Mouse (Mus musculus) thymus, postnatal 36 days (tissue): ENCODE data around the gene Osmr.

Source experiments
- DNase-seq, 2 experiments: peaks; one replicate each; pipeline ENCODE4 v3.0.0; 2022; ENCODE audit warnings: mixed read lengths in 2 of 2

The Osmr gene

DNA sequence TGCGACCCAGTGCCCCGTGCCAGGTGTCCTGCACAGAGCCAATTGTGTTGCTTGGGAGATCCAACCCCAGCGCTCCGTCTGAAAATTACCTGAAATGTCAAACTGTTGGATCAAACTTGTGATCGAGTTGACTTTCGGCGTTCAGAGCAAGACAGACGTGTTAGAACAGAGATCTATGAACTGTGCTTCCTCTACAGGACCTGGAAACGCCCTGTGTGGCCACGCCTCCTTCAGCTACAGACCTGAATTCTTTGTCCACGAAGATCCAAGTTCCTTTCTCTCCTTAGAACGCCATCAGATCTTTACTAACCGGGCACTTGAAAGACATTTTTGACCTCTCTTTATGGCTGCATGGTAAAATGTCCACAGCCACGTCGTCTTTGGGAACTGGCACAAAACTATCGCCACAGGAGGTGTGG, at the start of gene Osmr:
Gene Osmr, minus strand, starts transcription at position 369 of the 419 bp plus-strand sequence.
- DNase-seq, result no peak

DNA sequence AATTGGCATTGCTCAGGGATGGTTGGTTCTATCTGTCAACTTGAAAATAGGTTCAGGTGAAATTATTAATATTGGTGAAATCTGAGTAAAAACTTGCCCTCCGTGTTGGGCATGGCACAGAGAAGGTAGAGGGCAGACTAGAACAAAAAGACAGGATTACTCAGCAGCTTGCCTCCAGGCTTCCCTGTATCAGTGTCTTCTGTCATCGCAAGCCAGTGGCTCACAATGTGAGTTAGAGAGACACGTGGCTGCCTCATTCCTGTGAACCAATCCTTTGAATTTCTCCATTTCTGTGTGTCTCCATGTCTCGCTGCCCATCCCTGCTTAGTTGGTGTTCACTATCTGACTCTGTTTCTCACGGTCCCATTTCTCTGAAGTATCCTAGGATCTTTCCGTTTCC, 44.6 kb upstream of the Osmr start:
- DNase-seq, result no peak

DNA sequence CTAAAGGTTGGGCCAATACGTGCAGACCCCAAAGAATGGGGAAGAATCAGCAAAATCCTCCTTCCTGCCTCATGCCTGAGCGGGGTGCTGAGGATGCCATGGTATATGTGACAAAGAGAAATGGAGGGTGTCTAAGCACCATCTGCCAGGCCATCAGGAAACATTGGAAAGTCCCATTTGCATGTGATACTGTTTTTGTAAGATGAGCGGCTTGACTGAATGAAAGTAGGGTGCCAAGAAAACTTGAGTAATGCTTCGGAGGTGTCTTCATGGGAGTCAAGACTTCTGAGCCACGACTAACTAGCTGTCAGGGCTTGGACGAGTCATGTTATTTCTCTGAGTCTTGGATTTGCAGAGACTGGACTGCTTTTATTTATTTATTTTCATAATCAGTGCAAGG, 39.4 kb upstream of the Osmr start:
- no peak for DNase-seq

DNA sequence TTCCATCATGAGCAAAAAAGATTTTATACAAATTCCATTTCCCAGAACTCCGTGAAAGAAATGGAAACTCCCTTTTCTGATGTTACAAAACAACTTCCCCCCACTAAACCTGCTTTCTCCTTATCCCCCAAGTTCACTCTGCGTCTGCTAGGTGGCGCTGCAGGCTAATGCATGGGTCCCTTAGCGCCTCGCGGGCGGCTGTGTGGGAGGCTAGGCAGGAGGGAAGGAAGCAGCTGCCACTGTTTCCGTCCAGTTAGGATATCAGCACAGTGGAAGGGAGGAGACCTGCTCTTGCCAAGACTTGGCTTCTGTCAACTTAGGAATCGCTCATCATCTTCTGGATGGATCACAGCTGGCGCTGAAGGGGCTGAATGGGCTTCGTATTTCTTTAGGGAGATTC, 34.9 kb upstream of the Osmr start:
- peak; percentile 58 to 70 for DNase-seq

DNA sequence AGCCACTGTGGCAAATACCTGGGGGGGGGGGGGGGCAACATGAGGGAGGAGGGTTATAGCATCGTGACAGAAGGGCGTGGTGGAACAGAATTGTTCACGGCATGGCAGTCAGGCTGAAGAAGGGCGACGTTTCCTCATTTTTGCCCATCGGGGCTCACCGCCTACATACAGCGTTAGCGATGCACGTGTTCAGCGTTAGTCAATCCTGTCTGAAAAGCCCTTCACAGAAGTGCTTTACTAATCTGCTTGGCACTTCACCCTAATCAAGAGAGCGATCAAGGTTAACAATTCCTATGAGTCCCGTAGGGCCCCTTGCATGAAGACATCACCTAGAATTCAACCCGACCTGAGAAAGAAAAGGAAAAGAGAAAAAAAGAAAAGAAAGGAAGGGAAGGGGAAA, 34.3 kb upstream of the Osmr start:
- DNase-seq, result no peak

DNA sequence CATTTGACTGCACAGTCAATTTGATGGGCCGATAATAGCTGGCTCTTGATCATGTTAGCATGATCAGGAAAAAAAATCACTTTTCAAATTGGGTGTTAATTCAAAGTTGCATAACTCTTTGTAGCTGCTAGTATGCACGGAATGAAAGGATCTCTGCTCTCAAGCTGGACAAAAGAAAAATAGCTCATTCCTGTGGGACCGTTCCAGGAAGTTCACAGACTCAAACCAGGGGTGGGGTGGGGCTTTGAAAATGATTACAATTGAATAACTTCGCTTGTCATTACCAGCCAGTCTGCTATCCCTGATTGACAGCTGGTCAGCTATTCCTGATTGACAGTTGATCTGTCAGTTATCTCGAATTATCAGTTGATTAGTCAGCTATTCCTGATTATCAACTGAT, 33.8 kb upstream of the Osmr start:
- no peak for DNase-seq

DNA sequence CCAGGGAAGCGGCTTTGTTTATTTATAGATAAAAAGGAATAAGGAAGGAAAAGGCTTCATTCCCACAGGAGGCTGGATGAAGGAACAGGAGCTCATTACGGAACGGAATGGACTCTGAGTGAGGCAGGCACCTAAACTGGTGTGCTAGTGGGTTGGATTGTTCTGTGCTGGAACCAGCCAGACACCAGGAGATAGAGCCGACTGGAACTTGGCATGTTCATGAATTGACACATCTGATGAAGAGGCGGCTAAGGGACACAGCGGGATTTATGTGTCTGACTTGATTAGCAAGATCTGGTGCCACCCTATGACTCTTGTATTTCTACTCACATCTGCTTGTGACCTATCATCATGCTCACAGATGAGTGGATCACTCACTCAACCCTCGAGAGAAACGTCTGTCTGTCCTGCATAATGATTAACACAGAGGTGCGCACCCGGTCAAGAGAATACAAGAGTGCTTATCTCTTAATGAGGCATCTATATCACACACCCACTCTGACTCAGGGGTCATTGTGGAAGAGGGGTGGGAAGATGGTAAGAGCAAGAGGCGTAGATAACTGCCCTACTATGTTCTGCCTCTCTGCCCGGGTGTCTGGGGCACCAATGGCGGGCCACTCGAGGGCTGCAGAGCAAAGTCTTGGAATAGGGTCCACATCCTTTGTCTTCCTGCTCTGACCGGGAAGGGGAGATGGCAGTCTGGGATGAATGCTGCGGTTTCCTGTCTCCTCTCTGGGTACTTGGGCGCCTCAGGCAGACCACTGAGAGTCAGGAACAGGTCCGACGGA, 31.7 kb upstream of the Osmr start:
- DNase-seq, result no peak

DNA sequence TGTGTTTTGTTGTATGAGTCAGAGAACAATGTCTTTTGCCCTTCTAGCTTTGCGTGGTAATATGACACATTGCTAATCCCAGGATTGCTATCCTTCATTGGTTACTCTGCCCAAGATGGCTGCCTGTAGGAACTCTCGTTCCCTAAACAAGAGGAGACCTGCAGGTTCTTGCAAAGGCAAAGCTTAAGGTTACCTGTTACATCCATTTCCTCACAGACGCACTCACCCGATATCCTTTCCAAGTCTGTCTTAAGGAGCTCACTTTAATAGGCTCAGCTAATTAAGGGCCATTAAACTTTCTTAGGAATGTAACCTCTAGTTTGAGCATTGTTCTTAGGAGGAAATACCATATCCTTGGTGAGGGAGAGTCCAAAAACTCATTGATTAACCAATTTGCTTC, 31.0 kb upstream of the Osmr start:
- no peak for DNase-seq

DNA sequence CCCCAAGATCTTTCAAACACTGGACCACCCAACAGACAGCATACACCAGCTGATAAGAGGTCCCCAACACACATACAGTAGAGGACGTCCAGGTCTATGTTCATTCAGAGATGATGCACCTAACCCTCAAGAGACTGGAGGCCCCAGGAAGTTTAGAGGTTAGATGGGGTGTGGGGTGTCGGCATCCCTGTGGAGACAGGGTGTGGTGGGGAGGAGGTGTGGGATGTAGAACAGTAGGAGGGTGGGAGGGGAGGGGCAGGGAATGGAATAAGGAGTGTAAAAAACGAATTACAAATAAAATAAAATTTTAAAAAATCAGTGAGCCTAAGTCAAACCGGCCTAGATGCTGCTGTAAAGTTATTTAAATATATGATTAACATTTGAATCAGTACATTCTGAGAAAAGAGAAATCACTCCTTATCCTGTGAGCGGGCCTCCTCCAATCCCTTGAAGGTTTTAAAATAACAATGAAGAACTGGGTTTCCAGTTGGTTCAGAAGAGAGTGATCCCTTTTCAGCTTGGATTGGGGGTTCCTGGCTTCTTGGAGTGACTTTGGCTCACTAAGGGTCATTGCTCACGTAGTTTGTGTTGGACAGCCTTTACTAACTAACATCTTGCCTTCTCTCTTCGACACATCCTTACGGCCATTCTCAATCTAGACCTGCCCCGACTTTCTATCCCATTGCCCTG, 28.7 kb upstream of the Osmr start:
- DNase-seq, result no peak

DNA sequence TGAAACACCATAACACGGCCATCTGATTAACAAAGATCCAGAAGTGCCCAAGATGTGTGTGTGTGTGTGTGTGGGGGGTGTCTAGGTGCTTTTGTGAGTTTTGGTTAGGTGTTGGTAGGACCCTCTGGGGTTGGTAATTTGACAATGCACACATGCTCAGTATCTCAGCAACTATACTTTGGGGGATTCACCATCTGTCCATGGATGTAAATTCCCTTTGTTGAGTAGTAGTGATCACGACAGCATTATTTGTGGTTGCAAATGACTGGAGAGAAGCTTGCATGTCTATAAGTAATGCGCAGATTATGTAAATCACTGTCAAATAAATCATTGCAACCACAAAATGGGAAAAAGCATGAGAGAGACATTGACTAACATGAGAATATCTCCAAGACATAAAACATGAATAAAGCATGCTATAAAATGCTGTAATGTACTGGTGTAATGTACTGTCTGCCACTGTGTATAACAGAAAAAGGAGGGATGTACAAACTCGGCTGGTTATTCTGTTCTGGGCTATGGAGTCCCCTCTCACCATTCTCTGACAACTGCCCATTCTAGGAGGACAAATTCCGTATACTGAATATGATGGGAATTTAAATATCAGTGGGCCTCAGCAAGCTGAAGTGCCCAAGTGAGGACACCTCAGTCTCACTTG, 27.3 kb upstream of the Osmr start:
- DNase-seq, result no peak

DNA sequence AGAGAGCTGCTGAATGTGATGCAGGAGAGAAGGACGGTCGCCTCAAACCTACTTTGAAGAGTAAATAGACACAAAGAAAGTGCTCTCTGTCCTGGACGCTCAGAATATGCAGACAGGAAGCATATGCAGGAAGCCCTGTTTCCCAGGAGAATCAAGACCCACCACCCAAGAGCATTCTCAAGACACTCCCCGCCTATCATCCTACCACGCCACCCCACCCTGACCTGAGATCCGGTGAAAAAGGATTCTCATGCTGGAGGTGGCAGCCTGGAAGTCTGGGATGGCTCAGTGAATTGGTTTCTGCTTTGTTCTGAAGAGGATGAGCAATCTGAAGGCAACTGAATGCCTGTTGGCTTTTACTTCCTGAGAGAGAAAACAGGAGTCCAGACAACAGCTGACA, 26.5 kb upstream of the Osmr start:
- no peak for DNase-seq

DNA sequence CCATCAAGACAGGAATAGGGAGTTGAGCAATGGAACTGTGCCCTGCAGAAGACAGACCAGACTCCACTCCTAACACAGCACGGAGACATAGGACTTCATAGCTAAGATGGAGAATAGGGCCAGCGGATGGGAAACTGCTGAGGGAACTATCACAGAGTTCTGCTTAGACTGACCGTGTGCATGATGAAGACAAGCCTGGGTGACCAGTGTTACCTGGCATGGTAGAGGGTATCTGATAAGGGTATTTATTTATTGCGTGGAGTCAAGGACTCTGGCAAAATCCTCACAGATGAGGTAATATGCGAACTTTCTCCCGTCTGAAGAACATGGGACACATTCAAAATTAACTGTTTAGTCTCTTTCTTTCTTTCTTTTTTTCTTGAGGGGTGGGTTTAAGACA, 9.5 kb upstream of the Osmr start:
- no peak for DNase-seq

DNA sequence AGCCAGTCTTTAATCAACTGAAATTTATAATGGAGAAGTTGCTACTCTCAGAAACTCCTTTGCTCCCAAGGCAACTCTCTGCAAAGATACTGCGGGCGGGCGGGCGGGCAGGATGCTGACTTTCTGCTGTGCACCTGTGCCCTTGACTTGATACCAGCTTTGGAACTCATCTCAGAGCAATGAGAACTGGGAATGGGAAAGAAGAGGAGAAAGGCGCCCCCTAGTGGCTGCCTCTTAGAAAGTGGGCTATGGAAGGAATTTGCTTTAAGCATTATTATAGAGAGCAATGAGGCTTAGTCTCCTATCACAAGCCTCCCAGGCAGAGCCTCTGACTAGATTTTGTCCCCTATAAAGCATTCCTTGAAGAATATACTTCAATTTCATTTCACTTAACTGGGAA, 9.0 kb upstream of the Osmr start:
- peak; percentile 19 to 26 for DNase-seq

DNA sequence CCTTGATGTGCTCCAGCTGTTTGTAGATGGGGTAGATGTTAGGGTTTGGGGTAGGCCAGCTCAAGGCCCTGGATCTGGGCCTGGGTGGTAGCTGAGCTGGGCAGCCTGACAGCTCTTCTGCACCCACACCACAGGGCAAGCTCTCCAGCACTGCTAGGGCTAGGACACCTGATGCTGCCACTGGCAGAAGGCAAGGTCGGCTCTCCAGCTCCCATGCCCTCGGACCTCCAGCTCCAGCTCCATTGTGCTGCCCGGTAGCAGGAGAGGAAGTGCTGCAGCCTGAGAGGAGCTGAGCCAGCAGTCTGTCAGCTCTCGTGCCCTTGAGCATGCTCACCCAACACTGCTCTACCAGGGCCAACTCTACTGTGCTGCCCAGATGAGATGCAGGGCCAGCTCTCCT, 8.3 kb upstream of the Osmr start:
- no peak for DNase-seq

DNA sequence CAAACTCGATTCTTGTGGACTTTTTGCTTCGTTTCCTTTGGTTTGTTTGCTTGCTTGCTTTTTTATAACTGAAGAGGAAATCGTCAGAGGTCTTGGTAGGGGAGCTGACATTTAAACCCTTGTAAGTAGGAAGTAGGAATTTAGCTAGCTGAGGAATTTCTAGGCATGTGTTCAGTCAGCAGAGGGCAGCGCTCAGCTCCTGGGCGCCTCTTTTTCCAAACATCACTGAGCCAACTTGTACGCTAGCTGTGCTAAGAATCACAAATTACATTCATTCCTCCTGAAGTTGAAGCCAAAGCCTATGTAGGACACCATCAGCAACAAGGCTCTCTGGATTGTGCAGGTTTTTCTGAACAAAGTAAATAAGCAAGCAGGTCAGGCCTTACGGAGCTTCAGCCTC, 7.4 kb upstream of the Osmr start:
- DNase-seq, result no peak

DNA sequence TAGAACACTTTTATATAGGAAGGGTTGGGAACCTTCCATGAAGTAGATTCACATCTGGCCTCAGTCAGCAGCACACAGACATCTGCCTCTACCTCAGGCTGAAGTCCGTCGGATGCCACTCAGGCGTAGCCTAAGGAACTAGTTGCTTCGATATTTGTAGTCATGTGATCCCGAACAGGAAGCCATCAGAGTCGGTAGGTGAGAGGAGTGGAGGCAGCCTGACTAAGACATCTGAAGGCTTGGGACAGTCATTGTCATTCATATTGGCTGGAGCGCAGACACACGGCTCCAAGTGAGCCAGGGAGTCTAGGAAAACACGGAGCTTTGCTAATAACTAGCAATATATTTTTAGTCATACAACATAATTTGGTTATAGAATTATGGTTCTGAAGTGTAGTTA, 6.4 kb upstream of the Osmr start:
- no peak for DNase-seq

DNA sequence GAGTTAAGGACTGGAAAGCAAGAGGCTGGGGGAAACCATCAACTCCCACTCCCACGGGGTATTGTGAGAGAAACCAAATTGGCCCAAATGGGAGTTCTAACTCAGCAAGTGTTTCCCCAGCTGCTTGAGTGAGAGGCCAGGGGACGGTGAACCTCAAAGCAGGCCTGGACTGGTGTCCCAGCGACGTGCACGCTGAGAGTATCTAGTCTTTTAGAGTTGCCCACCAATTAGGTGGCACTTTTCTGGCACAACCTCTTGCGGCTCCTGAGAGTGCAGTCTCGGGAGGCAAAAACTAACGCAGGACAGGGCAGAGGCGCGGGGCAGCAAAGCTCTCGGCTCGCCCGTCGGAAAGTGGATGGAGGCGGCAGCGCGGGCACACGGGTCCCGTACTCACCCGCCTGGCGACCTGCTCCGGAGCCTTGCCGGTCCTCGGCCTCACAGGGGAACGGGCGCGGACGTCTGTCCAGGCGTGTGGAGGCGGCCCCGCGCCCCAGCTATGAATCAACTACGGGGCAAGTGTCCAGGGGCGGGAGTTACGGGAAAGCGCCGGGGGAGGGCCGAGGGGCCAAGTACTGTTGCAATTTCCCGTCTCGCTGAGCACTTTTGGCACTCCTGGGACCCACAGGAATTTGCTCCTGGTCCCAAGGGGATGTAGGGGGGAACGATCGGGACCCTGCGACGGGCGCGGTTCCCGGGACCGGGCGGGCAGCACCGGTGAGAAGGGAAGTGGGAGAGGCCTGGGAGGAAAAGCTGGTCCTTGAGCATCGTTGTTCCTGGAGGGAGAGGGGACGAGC, 765 bp downstream of the Osmr start:
- DNase-seq, result no peak

DNA sequence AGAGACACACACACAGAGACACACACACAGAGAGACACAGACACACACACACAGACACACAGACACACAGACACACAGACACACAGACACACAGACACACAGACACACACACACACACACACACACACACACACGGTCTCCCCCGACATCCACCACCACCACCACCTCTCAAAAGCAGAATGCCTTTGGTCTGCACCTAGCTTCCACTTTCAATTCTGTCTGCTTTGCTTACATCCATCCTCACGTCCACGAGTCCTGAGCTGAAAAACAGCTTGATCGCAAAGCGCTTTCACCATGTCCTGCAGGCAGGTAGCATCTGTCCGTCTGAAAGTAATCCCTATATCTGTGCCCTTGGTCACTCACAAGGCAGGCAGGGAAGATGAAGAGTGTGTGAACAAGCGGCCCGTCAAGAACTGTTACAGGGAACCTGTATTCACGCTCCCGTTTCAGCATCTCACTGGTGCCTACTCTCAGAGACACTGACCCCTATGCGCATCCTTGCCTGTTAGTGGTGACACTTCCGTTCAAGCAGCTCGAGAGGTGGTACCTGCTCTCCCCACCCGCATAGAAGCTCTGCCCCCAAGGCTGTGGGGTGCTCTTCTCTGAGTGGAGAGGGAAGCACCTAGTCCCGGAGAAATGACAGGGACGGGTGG, 1.5 kb downstream of the Osmr start:
- DNase-seq, result no peak

DNA sequence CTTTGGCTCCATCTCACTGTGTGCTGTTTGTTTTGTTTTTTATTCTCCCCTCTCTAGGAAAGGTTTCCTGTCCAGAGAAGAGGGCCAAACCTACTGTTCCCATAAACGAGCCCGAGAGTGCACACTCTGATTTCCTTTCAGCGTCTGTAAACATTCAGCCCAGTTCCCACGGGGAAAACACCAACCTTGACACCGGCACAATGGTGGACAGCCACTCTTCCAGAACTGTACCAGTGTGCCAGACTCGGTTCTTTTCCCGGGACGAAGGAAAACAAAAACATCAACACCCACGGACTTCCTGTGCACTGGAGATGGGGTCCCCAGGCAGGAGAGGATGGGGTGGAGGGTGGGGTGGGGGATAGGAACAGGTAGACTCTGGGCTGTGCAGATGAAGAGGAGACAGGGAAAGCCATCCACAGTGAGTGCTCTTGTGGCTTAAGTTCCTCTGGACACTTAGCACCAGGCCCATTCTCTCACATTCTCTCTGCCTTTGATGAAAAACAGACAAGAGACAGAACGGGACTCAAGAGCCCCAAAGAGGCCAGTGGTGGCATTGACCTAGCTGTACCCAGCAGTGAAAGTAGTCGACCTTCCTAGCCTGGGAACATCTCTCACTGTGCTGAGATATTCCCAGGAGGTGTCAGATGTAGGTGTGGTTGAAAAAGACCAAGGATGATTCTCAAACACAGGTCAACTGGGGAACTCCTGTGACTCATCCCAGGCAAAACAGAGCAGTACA, 3.0 kb downstream of the Osmr start:
- DNase-seq, result no peak

DNA sequence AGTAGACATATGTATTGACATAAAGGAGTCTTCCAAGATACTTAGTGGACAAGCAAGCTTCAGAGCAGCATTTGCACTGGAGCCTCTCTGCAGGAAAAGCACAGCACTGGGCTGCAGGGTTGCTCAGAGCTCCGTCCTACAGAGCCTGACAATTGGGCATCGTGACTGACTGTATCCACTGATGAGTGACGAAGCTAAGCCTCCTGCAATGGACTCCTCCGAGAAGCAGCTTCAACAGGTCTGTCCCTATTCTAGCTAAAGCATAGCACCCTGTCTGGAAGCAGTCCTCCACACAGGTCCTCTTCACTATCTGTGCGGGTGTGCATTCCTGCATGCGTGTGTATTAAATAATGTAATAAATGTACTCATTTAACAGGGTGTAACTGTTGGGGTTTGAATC, 7.9 kb downstream of the Osmr start:
- DNase-seq, result no peak

DNA sequence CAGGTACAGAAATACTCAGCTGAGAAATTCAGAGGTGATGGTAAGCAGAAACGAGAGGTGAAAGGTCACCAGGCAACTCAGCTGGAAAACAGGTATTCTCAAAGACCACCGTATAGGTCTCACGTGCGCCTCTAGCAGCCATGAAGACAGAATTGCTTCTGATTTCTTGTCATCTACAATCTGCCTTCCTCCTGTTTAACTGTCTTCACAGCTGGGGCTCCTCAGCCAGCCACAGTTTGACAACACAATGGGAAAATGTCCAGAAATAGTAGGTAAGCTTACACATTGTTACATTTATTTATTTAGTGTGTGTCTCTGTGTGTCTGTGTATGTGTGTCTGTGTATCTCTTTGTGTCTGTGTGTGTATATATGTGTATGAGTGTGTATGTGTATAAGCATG, 12.6 kb downstream of the Osmr start:
- DNase-seq, result no peak

DNA sequence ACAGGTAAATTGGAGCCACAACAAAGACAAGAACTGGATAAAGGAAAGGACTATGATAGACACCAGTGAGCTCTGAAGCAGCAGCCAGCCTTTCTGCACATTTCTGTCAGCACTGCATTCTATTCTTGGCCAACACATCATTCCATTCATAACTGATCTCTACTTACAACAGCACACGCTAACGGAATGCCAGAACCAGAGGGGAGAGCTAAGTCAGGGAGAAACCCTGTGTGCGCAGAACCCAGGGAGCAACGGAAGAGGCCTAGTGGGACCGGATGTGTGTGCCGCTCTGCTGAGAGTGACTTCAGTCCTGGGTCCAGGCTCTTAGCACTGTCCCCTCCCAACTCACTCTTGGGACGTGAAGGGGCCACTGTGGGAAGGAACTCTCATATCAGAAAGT, 13.2 kb downstream of the Osmr start:
- no peak for DNase-seq
